Mouse (Mus musculus) heart, postnatal 0 days (tissue): ENCODE measurements around the gene Isx.

Source experiments
- CTCF ChIP-seq: IDR thresholded peaks from 2 replicates; pipeline ENCODE4 v1.5.1; 2016; ENCODE audit warnings: antibody characterized with exemption, control low read depth, low read depth
- EP300 ChIP-seq: IDR thresholded peaks from 2 replicates; pipeline ENCODE4 v1.6.1; 2016; ENCODE audit warnings: antibody characterized with exemption, low read depth

DNA sequence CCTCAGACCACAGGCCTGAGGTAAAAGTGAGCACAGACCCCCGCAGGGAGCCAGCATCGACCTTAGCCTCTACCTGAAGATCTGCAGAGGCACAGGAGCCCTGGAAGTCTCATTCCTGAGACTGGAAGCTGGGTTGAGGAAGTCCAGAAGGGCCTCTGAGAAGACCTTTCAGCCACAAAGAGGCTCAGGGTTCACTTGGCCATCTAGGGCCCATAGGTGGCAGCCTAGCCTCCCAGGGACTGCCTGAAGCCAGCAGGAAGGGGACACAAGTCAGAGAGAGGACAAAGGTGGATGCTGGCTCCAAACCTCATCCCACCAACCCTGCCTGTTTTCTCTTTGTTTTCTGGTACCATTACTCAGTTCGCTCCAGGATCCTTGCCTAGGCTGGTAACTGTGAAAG is at the start of gene Isx:
- TF ChIP-seq CTCF (no peak), EP300 (no peak)
